Mouse (Mus musculus): ENCODE measurements at regions not wholly inside any gene's neighbourhood (a gene's known extent, or its start where the extent isn't known, plus 50 kb on each side); places are given as distances from the start of the nearest gene placed in this dataset.

- WGBS, result 66% methylated on average over 14 of the region's 14 CpGs
- Histone ChIP-seq H3K27me3 (replicated peaks) (peaks cover 7% of the 10 kb centered on the region; the same call in 1 of the 2 replicates), H3K27ac (no peak overlapping the region), H3K4me1 (no peaks in the 10 kb centered on the region), H3K4me3 (no peak overlapping the region), H3K9ac (no peak overlapping the region), H3K9me3 (no peaks in the 10 kb centered on the region), H3K4me2 (replicated peaks) (no peak overlapping the region), H3K36me3 (no peaks in the 10 kb centered on the region)
- no peak for ATAC-seq (ENCODE audit: low FRiP score, low read depth)
Measured at GRCm38 (mm10) chr8:12078679-12079566, 199.7 kb upstream of the A230072I06Rik start.

- H3K36me3 ChIP-seq, result no peaks in the 10 kb centered on the region
- no peak overlapping the region for H3K27ac ChIP-seq
- H3K4me2 ChIP-seq (replicated peaks), result no peak overlapping the region
- H3K27me3 ChIP-seq (replicated peaks), result 0 out of 2 replicates have a peak, but pooled peaks cover 3% of the 10 kb centered on the region
- H3K9ac ChIP-seq, result no peak overlapping the region
- ATAC-seq (ENCODE audit: low FRiP score, low read depth), result no peak
- no peaks in the 10 kb centered on the region for H3K9me3 ChIP-seq
- WGBS, result 95% methylated on average over 5 of the region's 5 CpGs
- no peak overlapping the region for H3K4me3 ChIP-seq
- H3K4me1 ChIP-seq, result no peaks in the 10 kb centered on the region
Measured at GRCm38 (mm10) chr8:12081536-12081935, 197.1 kb upstream of the A230072I06Rik start.

GRCm38 (mm10) chr8:12087192-12087800 is 191.3 kb upstream of the A230072I06Rik start:
- H3K4me3 ChIP-seq, result no peak overlapping the region
- no peaks in the 10 kb centered on the region; the same call in 1 of the 2 replicates for H3K4me1 ChIP-seq
- no peak overlapping the region for H3K9ac ChIP-seq
- no peaks in the 10 kb centered on the region for H3K36me3 ChIP-seq
- H3K4me2 ChIP-seq (replicated peaks), result no peak overlapping the region
- 0 out of 2 replicates have a peak, but pooled peaks have one; percentile 29 for ATAC-seq (ENCODE audit: low FRiP score, low read depth)
- 61% methylated on average over 10 of the region's 10 CpGs for WGBS
- H3K27ac ChIP-seq, result no peak overlapping the region
- H3K27me3 ChIP-seq (replicated peaks), result 0 out of 2 replicates have a peak, but pooled peaks cover 8% of the 10 kb centered on the region
- no peaks in the 10 kb centered on the region for H3K9me3 ChIP-seq

GRCm38 (mm10) chr8:12100145-12100544 is 178.5 kb upstream of the A230072I06Rik start:
- Histone ChIP-seq H3K4me2 (replicated peaks) (no peak overlapping the region), H3K36me3 (no peaks in the 10 kb centered on the region), H3K27me3 (replicated peaks) (no peaks in the 10 kb centered on the region), H3K4me3 (no peak overlapping the region), H3K9me3 (no peaks in the 10 kb centered on the region), H3K4me1 (peaks cover 8% of the 10 kb centered on the region), H3K27ac (no peak overlapping the region), H3K9ac (no peak overlapping the region)
- WGBS, result 87% methylated on average over 8 of the region's 8 CpGs
- ATAC-seq (ENCODE audit: low FRiP score, low read depth), result no peak

GRCm38 (mm10) chr8:12103296-12103695 is 175.3 kb upstream of the A230072I06Rik start:
- Histone ChIP-seq H3K4me1 (peaks cover 15% of the 10 kb centered on the region), H3K36me3 (no peaks in the 10 kb centered on the region), H3K4me3 (no peak overlapping the region), H3K9ac (no peak overlapping the region), H3K27ac (no peak overlapping the region), H3K27me3 (replicated peaks) (0 out of 2 replicates have a peak, but pooled peaks cover 9% of the 10 kb centered on the region), H3K4me2 (replicated peaks) (no peak overlapping the region), H3K9me3 (no peaks in the 10 kb centered on the region)
- 64% methylated on average over 4 of the region's 4 CpGs for WGBS
- no peak for ATAC-seq (ENCODE audit: low FRiP score, low read depth)

GRCm38 (mm10) chr8:12105106-12105901 is 173.3 kb upstream of the A230072I06Rik start:
- H3K27me3 ChIP-seq (replicated peaks), result peaks cover 15% of the 10 kb centered on the region
- H3K4me1 ChIP-seq, result peaks cover 15% of the 10 kb centered on the region
- H3K9ac ChIP-seq, result no peak overlapping the region
- peak; percentile 68 for ATAC-seq (ENCODE audit: low FRiP score, low read depth)
- H3K4me2 ChIP-seq (replicated peaks), result peak overlapping the region; percentile 16; the same call in 1 of the 2 replicates
- H3K27ac ChIP-seq, result no peak overlapping the region
- H3K9me3 ChIP-seq, result no peaks in the 10 kb centered on the region
- no peak overlapping the region for H3K4me3 ChIP-seq
- H3K36me3 ChIP-seq, result no peaks in the 10 kb centered on the region
- 33% methylated on average over 15 of the region's 15 CpGs for WGBS

- no peak overlapping the region for H3K4me2 ChIP-seq (replicated peaks)
- no peak overlapping the region for H3K4me3 ChIP-seq
- H3K36me3 ChIP-seq, result no peaks in the 10 kb centered on the region
- no peak for ATAC-seq (ENCODE audit: low FRiP score, low read depth)
- no peak overlapping the region for H3K9ac ChIP-seq
- peaks cover 29% of the 10 kb centered on the region for H3K27me3 ChIP-seq (replicated peaks)
- no peaks in the 10 kb centered on the region for H3K9me3 ChIP-seq
- 78% methylated on average over 5 of the region's 5 CpGs for WGBS
- no peak overlapping the region for H3K27ac ChIP-seq
- peaks cover 20% of the 10 kb centered on the region for H3K4me1 ChIP-seq
Measured at GRCm38 (mm10) chr8:12108578-12108977, 170.0 kb upstream of the A230072I06Rik start.

GRCm38 (mm10) chr8:12111626-12112025 is 167.0 kb upstream of the A230072I06Rik start:
- no peaks in the 10 kb centered on the region for H3K9me3 ChIP-seq
- no peak overlapping the region for H3K27ac ChIP-seq
- ATAC-seq (ENCODE audit: low FRiP score, low read depth), result no peak
- no peak overlapping the region for H3K4me2 ChIP-seq (replicated peaks)
- 83% methylated on average over 10 of the region's 10 CpGs for WGBS
- H3K27me3 ChIP-seq (replicated peaks), result peaks cover 29% of the 10 kb centered on the region
- no peaks in the 10 kb centered on the region for H3K36me3 ChIP-seq
- H3K4me3 ChIP-seq, result no peak overlapping the region
- no peak overlapping the region for H3K9ac ChIP-seq
- peaks cover 5% of the 10 kb centered on the region for H3K4me1 ChIP-seq

- no peak overlapping the region for H3K27ac ChIP-seq
- WGBS, result 35% methylated on average over 8 of the region's 8 CpGs
- H3K4me3 ChIP-seq, result no peak overlapping the region
- H3K9me3 ChIP-seq, result no peaks in the 10 kb centered on the region
- H3K4me2 ChIP-seq (replicated peaks), result no peak overlapping the region
- H3K27me3 ChIP-seq (replicated peaks), result peaks cover 22% of the 10 kb centered on the region
- H3K9ac ChIP-seq, result no peak overlapping the region
- ATAC-seq (ENCODE audit: low FRiP score, low read depth), result no peak
- H3K4me1 ChIP-seq, result peaks cover 5% of the 10 kb centered on the region
- H3K36me3 ChIP-seq, result no peaks in the 10 kb centered on the region
Measured at GRCm38 (mm10) chr8:12113023-12113422, 165.6 kb upstream of the A230072I06Rik start.

- Histone ChIP-seq H3K4me3 (no peak overlapping the region), H3K36me3 (no peaks in the 10 kb centered on the region), H3K4me2 (replicated peaks) (peak overlapping the region; percentile 33; the same call in 1 of the 2 replicates), H3K4me1 (peaks cover 24% of the 10 kb centered on the region), H3K27me3 (replicated peaks) (peaks cover 17% of the 10 kb centered on the region), H3K9ac (no peak overlapping the region), H3K9me3 (0 out of 2 replicates have a peak, but pooled peaks cover 5% of the 10 kb centered on the region), H3K27ac (no peak overlapping the region)
- 21% methylated on average over 11 of the region's 11 CpGs for WGBS
- peak; percentile 93 for ATAC-seq (ENCODE audit: low FRiP score, low read depth)
Measured at GRCm38 (mm10) chr8:12126374-12127001, 152.1 kb upstream of the A230072I06Rik start.

GRCm38 (mm10) chr8:12127106-12127800 is 151.4 kb upstream of the A230072I06Rik start:
- Histone ChIP-seq H3K4me2 (replicated peaks) (peak overlapping the region; percentile 24; the same call in 1 of the 2 replicates), H3K27me3 (replicated peaks) (peaks cover 25% of the 10 kb centered on the region)
- WGBS, result 10% methylated on average over 14 of the region's 14 CpGs

More at GRCm38 (mm10) chr8:12127106-12127800, 151.4 kb upstream of the A230072I06Rik start:
- Histone ChIP-seq H3K27ac (no peak overlapping the region), H3K9ac (0 out of 2 replicates have a peak overlapping the region, but pooled peaks have one; percentile 3), H3K36me3 (no peaks in the 10 kb centered on the region), H3K9me3 (0 out of 2 replicates have a peak, but pooled peaks cover 5% of the 10 kb centered on the region), H3K4me1 (peaks cover 24% of the 10 kb centered on the region), H3K4me3 (no peak overlapping the region)
- peak; percentile 48; the same call in 1 of the 2 replicates for ATAC-seq (ENCODE audit: low FRiP score, low read depth)

Measured in neural tube, embryonic 12.5 days (tissue).